Mouse (Mus musculus): ENCODE measurements around the gene Mycbpap.

DNA sequence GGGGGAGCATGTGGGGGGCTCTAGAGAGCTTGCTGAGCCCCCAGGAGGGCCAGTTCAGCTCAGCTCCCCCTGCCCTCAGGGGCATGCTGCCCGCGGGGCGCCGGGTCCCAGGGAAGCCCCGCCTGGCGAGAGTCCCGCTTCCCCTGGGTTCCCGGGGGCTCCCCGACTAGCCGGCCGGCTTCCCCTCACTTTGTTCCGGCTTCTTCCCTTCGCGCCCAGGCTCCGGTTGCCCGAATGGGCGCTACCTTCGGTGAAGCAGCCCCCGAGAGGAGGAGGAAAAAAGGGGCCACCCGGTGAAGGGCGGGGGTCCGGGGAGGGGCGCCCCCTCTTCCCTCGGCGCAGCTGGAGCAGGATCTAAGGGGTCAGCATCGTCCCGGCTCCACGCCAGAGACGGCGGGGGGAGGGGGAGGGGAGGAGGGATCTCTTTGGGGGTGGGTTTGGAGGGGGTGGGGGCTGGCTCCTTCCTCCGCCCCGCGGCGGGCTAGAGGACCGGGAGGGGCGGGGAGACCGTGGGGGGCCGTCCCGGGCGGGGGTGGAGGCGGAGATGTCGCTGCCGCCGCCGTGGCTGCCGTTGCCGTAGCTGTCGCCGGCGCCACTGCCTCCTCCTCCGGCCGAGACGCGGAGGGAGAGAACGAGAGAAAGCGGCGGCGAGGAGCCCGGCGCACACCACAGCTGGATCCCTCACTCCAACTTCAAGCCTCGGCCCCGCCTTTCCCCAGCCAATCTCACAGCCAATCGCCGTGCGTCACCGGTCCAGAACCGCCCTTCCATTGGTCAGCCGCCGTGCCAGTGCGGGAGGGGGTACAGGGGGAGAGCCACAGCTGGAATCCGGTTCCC, 47.6 kb downstream of the Mycbpap start, which contains the start of gene Cacna1g:
- TF ChIP-seq CTCF (conservative IDR thresholded peaks at IDR 0.05; ENCODE audit: low read length) = no peak
- TF ChIP-seq POU5F1 (IDR thresholded peaks at IDR 0.05; ENCODE audit: borderline replicate concordance, low read length) = no peak
- TF ChIP-seq NANOG (IDR thresholded peaks at IDR 0.05; ENCODE audit: borderline replicate concordance, low read length) = no peak

Measured in E14TG2a.4 (cell line).